Mouse (Mus musculus): ENCODE data around the gene Il6st.

- TF ChIP-seq USF1 (IDR thresholded peaks at IDR 0.05; ENCODE audit: low read depth) (no peak), MYOD1 (IDR thresholded peaks at IDR 0.05; ENCODE audit: control insufficient read depth, insufficient read length, low read depth) (no peak), CTCF (IDR thresholded peaks at IDR 0.05; ENCODE audit: control insufficient read depth, insufficient read depth, insufficient read length) (no peak), MYOG (IDR thresholded peaks at IDR 0.05; ENCODE audit: control insufficient read depth, extremely low read depth, insufficient read length) (no peak), MAX (IDR thresholded peaks at IDR 0.05) (no peak), CEBPB (IDR thresholded peaks at IDR 0.05; ENCODE audit: low read depth) (no peak)
Observed at GRCm38 (mm10) chr13:112522261-112522660, 58.4 kb downstream of the Il6st start.
